Mouse (Mus musculus) intestine, embryonic 15.5 days (tissue): Measurements from ENCODE around the gene Hnmt. TPM values are rescaled to one million over a fixed set of nuclear protein-coding genes. Genes with fewer than 3 reads are reported as not detected.
"Not testable (repeated sequence)": the region's sequence is repeated elsewhere in the genome, so short reads cannot be mapped to it uniquely, and the experiment has no call there.

ENCODE experiments used
- ATAC-seq: fragments of 200-750 bp; cut with Nextera tagmentation; 2 replicates; pipeline ENCODE4 v1.8.0; 2017; ENCODE audit warnings: moderate TSS enrichment, moderate library complexity
- H3K27ac ChIP-seq: fragments of 300-500 bp; sonication (generic); 2 replicates; pipeline ENCODE4 v1.5.1; 2015; ENCODE audit warnings: mild to moderate bottlenecking, inconsistent platforms
- H3K27me3 ChIP-seq: fragments of 300-500 bp; sonication (generic); replicated peaks from 2 replicates; pipeline ENCODE4 v1.6.1; 2015; ENCODE audit warnings: inconsistent platforms
- H3K36me3 ChIP-seq: fragments of 300-500 bp; sonication (generic); 2 replicates; pipeline ENCODE4 v1.6.1; 2015; ENCODE audit warnings: inconsistent platforms
- H3K4me1 ChIP-seq: fragments of 300-500 bp; sonication (generic); replicated peaks from 2 replicates; pipeline ENCODE4 v1.6.1; 2015; ENCODE audit warnings: inconsistent platforms
- H3K4me2 ChIP-seq: fragments of 300-500 bp; sonication (generic); replicated peaks from 2 replicates; pipeline ENCODE4 v1.6.1; 2015; ENCODE audit warnings: mild to moderate bottlenecking, inconsistent platforms
- H3K4me3 ChIP-seq: fragments of 300-500 bp; sonication (generic); replicated peaks from 2 replicates; pipeline ENCODE4 v1.5.1; 2015; ENCODE audit warnings: inconsistent platforms
- H3K9ac ChIP-seq: fragments of 300-500 bp; sonication (generic); 2 replicates; pipeline ENCODE4 v1.6.1; 2015; ENCODE audit warnings: inconsistent platforms
- H3K9me3 ChIP-seq: fragments of 300-500 bp; sonication (generic); 2 replicates; pipeline ENCODE4 v1.6.1; 2016; ENCODE audit warnings: inconsistent platforms
- WGBS: fragments of 180-500 bp; shearing (Covaris S2); methylation state at CpG from one replicate; pipeline ENCODE4 v1.1.7; 2015; 5-methylcytosine and 5-hydroxymethylcytosine counted together
- polyA plus RNA-seq: library from polyadenylated mRNA; unstranded; fragments of >200 nt; fragmentation: Nextera tagmentation; extraction: Ambion mirVana; gene quantifications from 2 replicates; pipeline ENCODE4 v1.2.1, GENCODE M21; 2015

Hnmt gene
- 2.1 and 2.2 TPM in 2 replicates for polyA plus RNA-seq

GRCm38 (mm10) chr2:24049344-24049990 is at the start of gene Hnmt:
Hnmt (minus strand) TSS chr2:24049394.
- Histone ChIP-seq H3K27ac (no peak within 1 kb of the TSS), H3K4me2 (peak within 1 kb of the TSS; percentile 53), H3K27me3 (no peaks in the 10 kb centered on the region), H3K36me3 (no peaks in the 10 kb centered on the region), H3K9me3 (no peaks in the 10 kb centered on the region), H3K9ac (no peak within 1 kb of the TSS), H3K4me3 (peak within 1 kb of the TSS; percentile 27), H3K4me1 (no peaks in the 10 kb centered on the region)
- WGBS = 30% methylated on average over 7 of the region's 7 CpGs
- ATAC-seq = peak; percentile 41

DNA sequence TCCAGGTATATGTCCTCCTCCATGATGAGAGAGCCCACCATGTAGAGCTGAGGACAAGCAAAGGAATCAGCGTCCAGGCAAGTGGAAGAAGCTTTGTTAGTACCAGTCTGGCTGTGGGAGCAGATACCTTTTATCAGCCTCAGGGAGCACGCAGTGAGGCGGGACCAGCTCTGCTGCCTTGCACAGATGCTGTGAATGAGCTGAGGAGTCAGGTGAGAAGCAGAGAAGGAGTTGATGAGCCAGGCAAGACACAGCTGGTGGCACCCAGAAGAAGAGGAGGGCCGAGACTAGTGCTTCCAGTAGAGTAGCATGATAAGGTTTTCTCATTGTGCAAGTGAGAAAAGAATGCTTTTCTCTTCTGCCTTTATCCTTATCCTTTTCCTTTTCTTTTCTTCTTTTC is 47.3 kb upstream of the Hnmt start, which contains the start of gene Tbpl2:
Tbpl2 (minus strand) TSS at position 101 of the 400 bp plus-strand sequence.
- 73% methylated on average over 4 of the region's 4 CpGs for whole genome bisulfite sequencing
- Histone ChIP-seq H3K36me3 (no peaks in the 10 kb centered on the region), H3K4me2 (no peak within 1 kb of the TSS), H3K9me3 (no peaks in the 10 kb centered on the region), H3K9ac (no peak within 1 kb of the TSS), H3K27ac (no peak within 1 kb of the TSS), H3K4me1 (no peaks in the 10 kb centered on the region), H3K27me3 (no peaks in the 10 kb centered on the region), H3K4me3 (no peak within 1 kb of the TSS)
- no peak for ATAC-seq

- Histone ChIP-seq H3K27me3 (no peaks in the 10 kb centered on the region), H3K9ac (no peak overlapping the region), H3K9me3 (no peaks in the 10 kb centered on the region), H3K4me2 (no peak overlapping the region), H3K4me3 (no peak overlapping the region), H3K27ac (no peak overlapping the region), H3K4me1 (no peaks in the 10 kb centered on the region), H3K36me3 (no peaks in the 10 kb centered on the region)
- ATAC-seq = no peak
- WGBS = 93% methylated on average over 1 of the region's 1 CpGs
These were observed 41.7 kb upstream of the Hnmt start for GRCm38 (mm10) chr2:24090921-24091320.

- H3K4me2 ChIP-seq = no peak overlapping the region
- H3K27me3 ChIP-seq = no peaks in the 10 kb centered on the region
- H3K9ac ChIP-seq = no peak overlapping the region
- no peak overlapping the region for H3K27ac ChIP-seq
- no peaks in the 10 kb centered on the region for H3K4me1 ChIP-seq
- no peak overlapping the region for H3K4me3 ChIP-seq
- ATAC-seq = no peak
- no peaks in the 10 kb centered on the region for H3K9me3 ChIP-seq
- 74% methylated on average over 3 of the region's 3 CpGs for WGBS
- no peaks in the 10 kb centered on the region for H3K36me3 ChIP-seq
These were observed 1.3 kb upstream of the Hnmt start for GRCm38 (mm10) chr2:24050459-24050858.

DNA sequence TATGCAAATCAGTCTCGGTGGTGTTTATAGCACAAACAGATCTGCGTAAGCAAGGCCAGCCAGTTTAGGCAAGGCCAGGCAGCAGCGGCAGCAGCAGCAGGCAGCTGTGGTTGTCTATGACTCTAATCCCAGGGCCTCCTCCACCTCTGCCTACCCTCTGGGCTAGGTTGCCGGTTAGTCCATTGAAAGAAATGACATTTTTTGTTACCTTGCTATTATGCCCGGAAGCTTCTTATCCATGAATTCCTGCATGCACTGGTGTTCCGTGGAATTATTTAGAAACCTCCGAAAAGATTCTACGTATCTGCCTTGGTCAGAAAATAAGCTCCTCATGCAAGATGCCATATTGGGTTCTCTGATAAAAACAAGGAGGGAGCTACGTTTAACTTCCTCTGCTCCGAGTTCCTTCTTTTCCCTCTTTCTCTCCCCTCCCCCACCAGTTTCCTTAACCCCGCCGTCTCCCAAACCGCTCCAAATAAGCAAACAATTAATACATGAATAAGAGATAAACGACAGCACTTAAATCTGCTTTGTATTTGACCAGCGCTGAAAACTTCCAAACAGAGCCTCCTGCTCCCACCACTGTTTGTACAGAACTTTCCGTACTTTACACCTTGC is 605 bp downstream of the Hnmt start:
- Histone ChIP-seq H3K9me3 (no peaks in the 10 kb centered on the region), H3K27ac (no peak overlapping the region), H3K4me2 (peak overlapping the region; percentile 53), H3K36me3 (no peaks in the 10 kb centered on the region), H3K4me1 (no peaks in the 10 kb centered on the region), H3K4me3 (peak overlapping the region; percentile 27), H3K9ac (no peak overlapping the region), H3K27me3 (no peaks in the 10 kb centered on the region)
- ATAC-seq = peak; percentile 56
- WGBS = 7% methylated on average over 16 of the region's 16 CpGs

DNA sequence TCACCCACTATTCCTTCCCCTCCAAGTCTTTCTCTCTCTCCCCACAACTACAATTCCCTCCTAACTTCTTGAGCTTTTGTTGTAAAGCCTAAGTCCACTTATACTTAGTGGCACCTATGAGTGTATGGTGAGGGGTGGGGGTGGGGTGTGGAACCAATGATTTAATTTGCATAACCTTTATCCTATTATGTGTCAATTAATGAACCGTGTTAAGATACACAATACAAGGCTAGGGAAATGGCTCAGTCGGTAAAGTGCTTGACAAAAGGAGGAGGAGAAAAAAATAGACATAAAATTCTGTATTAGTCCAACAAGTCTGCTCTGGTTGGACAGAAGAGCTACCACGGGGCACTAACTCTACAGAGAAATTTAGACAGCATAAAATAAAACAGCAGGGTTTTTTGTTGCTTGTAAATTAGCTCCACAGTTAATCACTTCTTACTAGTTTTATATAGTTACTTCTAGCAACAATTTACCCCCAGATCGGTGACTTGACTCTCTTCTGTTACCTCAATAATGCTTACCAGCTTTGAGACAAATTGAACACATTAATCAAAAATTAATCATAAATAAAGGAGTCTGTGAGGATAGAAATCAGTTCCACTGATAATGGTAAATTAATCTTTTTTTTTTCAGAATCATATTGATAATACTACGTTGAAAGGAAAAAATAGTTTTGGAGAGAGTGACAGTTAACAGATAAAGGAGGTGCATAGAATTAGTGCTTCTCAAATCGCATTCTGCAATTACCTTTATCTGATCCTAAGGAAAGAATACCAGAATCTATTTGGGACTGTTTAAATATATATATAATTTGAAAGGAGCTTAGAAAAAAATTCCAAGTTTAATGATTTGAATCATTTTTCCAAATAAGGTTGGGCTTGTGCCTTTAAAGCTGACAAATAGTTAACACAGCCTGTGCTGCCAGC is 1.4 kb downstream of the Hnmt start:
- Histone ChIP-seq H3K27ac (no peak overlapping the region), H3K4me2 (peak overlapping the region; percentile 53), H3K4me3 (peak overlapping the region; percentile 27), H3K4me1 (no peaks in the 10 kb centered on the region), H3K36me3 (no peaks in the 10 kb centered on the region), H3K9ac (no peak overlapping the region), H3K27me3 (no peaks in the 10 kb centered on the region), H3K9me3 (no peaks in the 10 kb centered on the region)
- 62% methylated on average over 6 of the region's 6 CpGs for WGBS
- ATAC-seq = no peak

- Histone ChIP-seq H3K36me3 (no peaks in the 10 kb centered on the region), H3K9ac (no peak overlapping the region), H3K27ac (no peak overlapping the region), H3K4me1 (no peaks in the 10 kb centered on the region), H3K27me3 (no peaks in the 10 kb centered on the region), H3K4me3 (no peak overlapping the region), H3K9me3 (no peaks in the 10 kb centered on the region), H3K4me2 (no peak overlapping the region)
- no peak for ATAC-seq
- 89% methylated on average over 1 of the region's 1 CpGs for WGBS
These were observed 6.3 kb downstream of the Hnmt start for GRCm38 (mm10) chr2:24042901-24043300.

- H3K36me3 ChIP-seq = no peaks in the 10 kb centered on the region
- 90% methylated on average over 1 of the region's 1 CpGs for WGBS
- H3K4me3 ChIP-seq = no peak overlapping the region
- no peak overlapping the region for H3K9ac ChIP-seq
- no peaks in the 10 kb centered on the region for H3K9me3 ChIP-seq
- H3K27ac ChIP-seq = no peak overlapping the region
- H3K4me2 ChIP-seq = no peak overlapping the region
- H3K27me3 ChIP-seq = no peaks in the 10 kb centered on the region
- no peaks in the 10 kb centered on the region for H3K4me1 ChIP-seq
- no peak for ATAC-seq
These were observed 8.7 kb downstream of the Hnmt start for GRCm38 (mm10) chr2:24040531-24040930.

GRCm38 (mm10) chr2:24019386-24019785 is 29.8 kb downstream of the Hnmt start:
- not testable (repeated sequence) for H3K36me3 ChIP-seq, H3K4me3 ChIP-seq, H3K9me3 ChIP-seq, ATAC-seq, H3K4me1 ChIP-seq, H3K4me2 ChIP-seq, H3K9ac ChIP-seq, H3K27me3 ChIP-seq, H3K27ac ChIP-seq

- Histone ChIP-seq H3K9me3 (no peaks in the 10 kb centered on the region), H3K36me3 (no peaks in the 10 kb centered on the region), H3K4me2 (no peak overlapping the region), H3K9ac (no peak overlapping the region), H3K4me1 (no peaks in the 10 kb centered on the region), H3K27ac (no peak overlapping the region), H3K27me3 (no peaks in the 10 kb centered on the region), H3K4me3 (no peak overlapping the region)
- WGBS = 85% methylated on average over 1 of the region's 1 CpGs
- ATAC-seq = no peak
These were observed 30.2 kb downstream of the Hnmt start for GRCm38 (mm10) chr2:24018966-24019365.

DNA sequence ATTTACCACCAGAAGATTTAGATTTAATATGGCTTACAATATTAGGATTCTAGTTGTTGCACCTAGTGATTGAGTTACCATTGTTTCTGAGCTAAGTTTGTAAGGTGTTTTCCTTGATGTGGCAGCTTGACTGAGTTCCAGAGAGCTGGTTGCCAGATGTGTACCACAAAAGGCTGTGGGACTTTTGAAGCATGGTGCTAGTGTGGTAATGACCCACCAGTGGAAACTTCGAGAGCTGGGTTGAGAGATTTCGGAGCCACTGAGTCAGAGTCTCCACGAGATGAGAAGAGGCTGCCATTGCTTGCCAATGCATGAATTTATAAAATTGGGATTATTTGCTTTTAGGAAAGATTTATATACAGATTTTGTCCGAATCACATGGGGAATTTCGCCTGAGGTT is 34.2 kb downstream of the Hnmt start:
- 83% methylated on average over 5 of the region's 5 CpGs for WGBS
- no peaks in the 10 kb centered on the region for H3K4me1 ChIP-seq
- no peaks in the 10 kb centered on the region for H3K27me3 ChIP-seq
- H3K36me3 ChIP-seq = no peaks in the 10 kb centered on the region
- ATAC-seq = no peak
- H3K9me3 ChIP-seq = no peaks in the 10 kb centered on the region
- no peak overlapping the region for H3K27ac ChIP-seq
- no peak overlapping the region for H3K9ac ChIP-seq
- H3K4me3 ChIP-seq = no peak overlapping the region
- no peak overlapping the region for H3K4me2 ChIP-seq

GRCm38 (mm10) chr2:23999323-23999722 is 49.9 kb downstream of the Hnmt start:
- no peak overlapping the region for H3K4me3 ChIP-seq
- H3K9ac ChIP-seq = no peak overlapping the region
- H3K4me1 ChIP-seq = no peaks in the 10 kb centered on the region
- no peaks in the 10 kb centered on the region for H3K9me3 ChIP-seq
- WGBS = 62% methylated on average over 1 of the region's 1 CpGs
- ATAC-seq = no peak
- H3K27me3 ChIP-seq = no peaks in the 10 kb centered on the region
- no peak overlapping the region for H3K4me2 ChIP-seq
- H3K27ac ChIP-seq = no peak overlapping the region
- H3K36me3 ChIP-seq = no peaks in the 10 kb centered on the region
